Mouse (Mus musculus) stomach, postnatal 0 days (tissue): ENCODE measurements around the gene Galnt10. TPM values are rescaled to one million over a fixed set of nuclear protein-coding genes. Genes with fewer than 3 reads are reported as not detected.

Experiments
- ATAC-seq: fragments of 200-750 bp; cut with Nextera tagmentation; 2 replicates; pipeline ENCODE4 v1.8.0; 2017; ENCODE audit not compliant: low FRiP score, low TSS enrichment
- DNase-seq: peaks from one replicate; pipeline ENCODE4 v3.0.0-alpha.2; 2016; ENCODE audit warnings: low spot score
- H3K27ac ChIP-seq: fragments of 300-500 bp; sonication (generic); replicated peaks from 2 replicates; pipeline ENCODE4 v1.5.1; 2014; ENCODE audit warnings: mild to moderate bottlenecking, control low read depth
- H3K27me3 ChIP-seq: fragments of 300-500 bp; sonication (generic); 2 replicates; pipeline ENCODE4 v1.6.1; 2014; ENCODE audit warnings: low read length; ENCODE audit not compliant: control insufficient read depth, insufficient read depth
- H3K36me3 ChIP-seq: fragments of 300-500 bp; sonication (generic); 2 replicates; pipeline ENCODE4 v1.6.1; 2014; ENCODE audit warnings: low read length, mixed read lengths; ENCODE audit not compliant: control insufficient read depth, insufficient read depth
- H3K4me1 ChIP-seq: fragments of 300-500 bp; sonication (generic); replicated peaks from 2 replicates; pipeline ENCODE4 v1.6.1; 2014; ENCODE audit warnings: antibody characterized with exemption; ENCODE audit not compliant: control insufficient read depth, insufficient read depth
- H3K4me2 ChIP-seq: fragments of 300-500 bp; sonication (generic); replicated peaks from 2 replicates; pipeline ENCODE4 v1.6.1; 2014; ENCODE audit warnings: low read depth, mild to moderate bottlenecking, control low read depth, moderate library complexity
- H3K4me3 ChIP-seq: fragments of 300-500 bp; sonication (generic); 2 replicates; pipeline ENCODE4 v1.5.1; 2014; ENCODE audit warnings: low read depth, low read length, control low read depth
- H3K9ac ChIP-seq: fragments of 300-500 bp; sonication (generic); 2 replicates; pipeline ENCODE4 v1.6.1; 2014; ENCODE audit warnings: mild to moderate bottlenecking, low read length, control low read depth, mixed read lengths
- H3K9me3 ChIP-seq: fragments of 300-500 bp; sonication (generic); 2 replicates; pipeline ENCODE4 v1.6.1; 2016; ENCODE audit warnings: low read length; ENCODE audit not compliant: control insufficient read depth
- CTCF ChIP-seq: IDR thresholded peaks from 2 replicates; pipeline ENCODE4 v1.5.1; 2016; ENCODE audit warnings: antibody characterized with exemption, low read depth, mild to moderate bottlenecking, moderate library complexity
- EP300 ChIP-seq: optimal IDR thresholded peaks from 2 replicates; pipeline ENCODE3; 2016; ENCODE audit warnings: antibody characterized with exemption
- WGBS: fragments of 180-500 bp; shearing (Covaris S2); extraction: QIAGEN DNeasy Blood & Tissue Kit; methylation state at CpG from one replicate; pipeline ENCODE4 v1.1.7; 2014; 5-methylcytosine and 5-hydroxymethylcytosine counted together
- polyA plus RNA-seq: library from polyadenylated mRNA; unstranded; fragments of >200 nt; fragmentation: Nextera tagmentation; extraction: Ambion mirVana; gene quantifications from 2 replicates; pipeline ENCODE4 v1.2.1, GENCODE M21; 2015

The Galnt10 gene
- polyA plus RNA-seq, 1 experiment from 2014 or later: 8.8 TPM

DNA sequence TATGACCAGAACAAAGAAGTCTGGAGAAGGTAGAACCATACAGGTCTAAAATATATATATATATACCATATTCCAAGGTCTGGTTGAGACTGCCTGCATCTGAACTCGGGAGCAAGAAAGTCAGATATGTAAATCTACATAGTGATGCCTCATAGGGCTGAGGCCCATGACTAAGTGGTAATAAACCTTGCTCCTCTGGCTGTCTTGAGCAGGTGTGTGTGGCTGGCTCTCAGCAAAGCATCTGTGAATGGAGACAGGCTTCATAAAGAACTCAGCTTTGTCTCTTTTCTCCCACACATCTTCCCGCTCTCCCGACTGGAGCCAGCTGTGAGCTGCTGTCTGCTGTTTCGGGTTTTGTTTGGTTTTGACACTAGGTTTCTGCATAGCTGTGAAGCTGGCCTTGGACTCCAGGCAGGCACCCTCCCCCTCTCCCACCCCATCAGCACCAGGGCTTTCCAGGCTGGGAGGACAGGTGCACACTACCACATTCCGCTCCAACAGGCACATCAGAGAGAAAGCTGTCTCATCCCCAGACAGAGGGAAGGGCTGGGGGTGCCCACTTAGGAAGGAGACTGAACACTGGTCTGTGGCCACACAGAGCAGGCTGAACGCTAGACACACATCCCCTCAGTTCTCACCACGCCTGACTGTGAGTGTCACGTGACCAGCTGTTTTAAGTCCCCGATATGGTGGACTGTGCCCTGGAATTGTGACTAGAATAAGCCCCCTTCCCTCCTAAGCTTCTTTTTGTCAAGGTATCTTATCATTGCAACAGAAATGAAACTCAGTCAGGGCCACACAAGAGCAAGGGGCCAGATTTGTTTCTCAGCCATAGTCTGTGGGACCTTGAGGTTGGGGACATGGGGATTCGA lies 87.4 kb downstream of the Galnt10 start:
- 59% methylated on average over 10 of the region's 10 CpGs for WGBS
- ATAC-seq (no peak), DNase-seq (no peak)

DNA sequence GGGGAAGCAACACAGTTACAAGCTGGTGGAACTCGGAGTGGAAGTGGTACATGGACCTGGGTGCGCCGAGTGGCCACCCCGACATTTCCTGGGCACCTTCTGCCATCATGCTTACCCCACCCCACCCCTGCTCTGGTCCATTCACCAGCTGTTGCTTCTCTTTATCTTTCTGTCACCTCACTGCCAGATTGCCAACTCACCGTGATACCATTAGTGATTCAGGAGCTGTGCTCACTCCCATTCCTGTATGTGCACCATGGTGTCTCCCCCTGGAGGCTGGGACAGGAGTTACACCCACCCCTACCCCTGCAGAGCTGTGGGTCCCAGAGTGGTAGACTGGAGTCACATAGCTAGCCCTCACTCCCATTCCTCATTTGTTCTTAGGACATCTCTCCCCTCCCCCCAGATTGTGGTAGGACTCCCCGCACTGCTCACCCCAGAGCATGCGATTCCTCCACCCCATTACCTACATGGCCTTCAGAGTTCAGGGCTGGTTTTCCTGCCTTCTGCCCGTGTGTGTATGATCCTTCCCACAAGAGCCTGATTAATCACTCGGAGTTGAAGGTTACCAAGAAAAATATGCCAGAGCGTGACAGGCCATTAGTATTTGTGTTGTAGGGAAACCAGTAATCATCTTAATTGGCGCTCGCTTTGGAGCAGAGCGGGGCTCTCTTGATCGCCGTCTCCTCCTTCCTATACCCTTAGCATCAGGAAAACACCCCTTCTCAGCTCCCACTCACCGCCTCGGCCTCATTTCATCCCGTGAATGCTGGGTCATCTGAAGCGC lies 102.2 kb downstream of the Galnt10 start:
- Histone ChIP-seq H3K4me1 (no peaks in the 10 kb centered on the region), H3K36me3 (no peaks in the 10 kb centered on the region)
- peak; percentile 21 for DNase-seq

More for the DNA sequence above, 87.4 kb downstream of the Galnt10 start:
- H3K27me3 ChIP-seq: no peaks in the 10 kb centered on the region
- H3K4me3 ChIP-seq: no peak overlapping the region
- H3K36me3 ChIP-seq: no peaks in the 10 kb centered on the region
- H3K27ac ChIP-seq: no peak overlapping the region
- H3K4me2 ChIP-seq: no peak overlapping the region
- no peaks in the 10 kb centered on the region for H3K4me1 ChIP-seq
- TF ChIP-seq CTCF: no peak
- no peak for TF ChIP-seq EP300
- no peak overlapping the region for H3K9ac ChIP-seq
- no peaks in the 10 kb centered on the region for H3K9me3 ChIP-seq

DNA sequence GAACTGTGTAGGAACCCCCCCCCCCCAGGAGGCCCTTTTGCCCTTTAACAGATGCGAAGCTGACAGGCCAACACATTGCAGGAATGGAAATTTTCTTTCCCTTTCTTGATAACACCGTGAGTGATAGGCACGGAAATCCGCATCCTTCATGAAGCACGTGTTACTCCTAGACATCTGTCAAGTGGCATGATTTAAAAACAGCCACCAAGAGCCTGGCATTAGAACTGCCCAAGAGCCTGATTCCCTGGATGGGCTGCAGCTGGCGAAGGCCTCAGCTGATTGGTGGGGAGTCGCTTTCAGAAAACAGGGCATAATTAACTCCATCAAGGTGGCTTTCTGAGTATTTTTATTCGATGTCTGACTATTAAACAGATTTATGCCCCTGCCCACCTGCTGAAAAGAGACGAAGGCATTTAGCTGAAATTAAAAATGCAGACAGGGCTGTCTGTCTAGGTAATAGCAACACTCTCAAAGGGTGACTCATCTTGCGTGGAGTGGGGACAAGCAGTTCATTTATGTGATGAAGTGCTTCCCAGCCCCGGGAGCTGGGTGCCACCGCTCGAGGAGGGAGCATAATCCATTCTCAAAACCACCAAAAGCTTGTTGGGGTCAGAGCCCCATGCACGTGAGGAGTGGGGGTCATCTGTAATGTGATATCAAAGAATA lies 108.4 kb downstream of the Galnt10 start:
- DNase-seq (no peak), ATAC-seq (no peak)
- 59% methylated on average over 14 of the region's 14 CpGs for WGBS
- Histone ChIP-seq H3K4me2 (no peak overlapping the region), H3K27ac (no peak overlapping the region), H3K36me3 (no peaks in the 10 kb centered on the region), H3K27me3 (no peaks in the 10 kb centered on the region), H3K9ac (no peak overlapping the region), H3K4me1 (no peaks in the 10 kb centered on the region), H3K9me3 (no peaks in the 10 kb centered on the region), H3K4me3 (no peak overlapping the region)
- no peak for TF ChIP-seq CTCF
- no peak for TF ChIP-seq EP300

More for the DNA sequence above, 102.2 kb downstream of the Galnt10 start:
- TF ChIP-seq CTCF (peak; percentile 71), EP300 (no peak)
- Histone ChIP-seq H3K4me3 (no peak overlapping the region), H3K27me3 (no peaks in the 10 kb centered on the region), H3K9ac (no peak overlapping the region), H3K4me2 (no peak overlapping the region), H3K27ac (no peak overlapping the region), H3K9me3 (no peaks in the 10 kb centered on the region)
- ATAC-seq: no peak
- WGBS: 71% methylated on average over 19 of the region's 19 CpGs

DNA sequence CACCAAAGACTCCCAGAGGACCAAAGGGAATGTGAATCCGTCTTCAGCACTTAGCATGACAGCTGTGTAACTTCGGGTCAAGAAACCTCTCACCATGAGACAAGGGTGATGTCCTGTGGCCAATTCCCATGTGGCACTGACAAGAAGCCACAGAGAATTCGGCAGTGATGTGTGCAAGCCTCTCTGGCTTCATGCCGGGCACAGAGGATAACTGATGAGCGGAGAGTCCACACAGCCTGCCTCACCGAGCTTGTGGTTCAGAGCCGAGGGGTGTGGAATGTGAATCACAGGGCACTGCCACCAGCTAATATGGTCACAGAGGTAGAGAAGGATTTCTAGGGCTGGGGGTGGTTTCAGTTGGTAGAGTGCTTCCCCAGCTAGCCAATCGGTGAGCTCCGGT lies 113.4 kb downstream of the Galnt10 start:
- H3K4me2 ChIP-seq: no peak overlapping the region
- no peaks in the 10 kb centered on the region for H3K36me3 ChIP-seq
- no peak overlapping the region for H3K27ac ChIP-seq
- 72% methylated on average over 9 of the region's 9 CpGs for WGBS
- DNase-seq (no peak), ATAC-seq (no peak)
- TF ChIP-seq CTCF (no peak), EP300 (no peak)
- no peaks in the 10 kb centered on the region for H3K4me1 ChIP-seq
- H3K4me3 ChIP-seq: no peak overlapping the region
- no peak overlapping the region for H3K9ac ChIP-seq
- H3K9me3 ChIP-seq: no peaks in the 10 kb centered on the region
- H3K27me3 ChIP-seq: no peaks in the 10 kb centered on the region

DNA sequence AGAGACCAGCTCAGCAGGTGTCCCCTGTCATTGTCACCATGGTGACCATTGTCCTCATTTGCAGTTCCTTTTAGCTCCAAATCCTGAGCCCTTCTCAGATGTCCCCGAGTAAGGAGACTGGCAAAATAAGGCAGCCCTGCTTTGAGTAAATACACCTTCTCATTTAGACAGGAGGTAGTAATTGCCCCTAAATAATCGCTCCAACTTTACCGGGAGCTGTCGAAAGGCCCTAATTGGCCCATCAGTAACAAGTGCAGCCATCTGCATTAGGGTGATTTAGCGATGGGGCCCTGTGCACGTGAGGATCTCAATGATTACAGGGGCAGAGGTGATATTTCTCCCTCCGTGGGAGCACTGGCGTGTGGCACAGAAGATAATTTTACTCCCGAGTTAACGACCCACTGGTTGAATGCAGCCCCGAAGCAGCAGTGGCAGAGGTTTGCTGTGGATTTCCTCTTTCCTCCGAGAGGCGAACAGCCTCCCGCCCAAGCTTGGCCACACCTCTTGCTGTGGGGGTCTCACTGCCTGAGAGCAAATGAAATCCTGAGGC lies 115.3 kb downstream of the Galnt10 start:
- no peak overlapping the region for H3K9ac ChIP-seq
- ATAC-seq (no peak), DNase-seq (no peak)
- H3K27ac ChIP-seq: no peak overlapping the region
- no peaks in the 10 kb centered on the region for H3K27me3 ChIP-seq
- no peaks in the 10 kb centered on the region for H3K36me3 ChIP-seq
- WGBS: 33% methylated on average over 14 of the region's 14 CpGs
- TF ChIP-seq CTCF: no peak
- no peak for TF ChIP-seq EP300
- H3K9me3 ChIP-seq: no peaks in the 10 kb centered on the region
- H3K4me2 ChIP-seq: no peak overlapping the region
- H3K4me1 ChIP-seq: no peaks in the 10 kb centered on the region
- H3K4me3 ChIP-seq: no peak overlapping the region
